Mouse (Mus musculus) liver, adult 2 months (tissue): ENCODE measurements around the gene Atp5h. TPM values are rescaled to one million over a fixed set of nuclear protein-coding genes. Genes with fewer than 3 reads are reported as not detected.
A peak's percentile ranks its signal among the peaks of the same experiment; 100 is the strongest.

ENCODE experiments used
- DNase-seq: peaks from one replicate; pipeline ENCODE4 v3.0.0-alpha.2; 2011; ENCODE audit warnings: low read depth, low spot score; ENCODE audit errors: extremely low read depth
- H3K27ac ChIP-seq: fragments of 200-500 bp; replicated peaks from 2 replicates; pipeline ENCODE4 v1.5.1; 2012; ENCODE audit warnings: low read depth, mild to moderate bottlenecking, control low read depth, inconsistent platforms, low read length; ENCODE audit not compliant: insufficient read depth
- H3K27me3 ChIP-seq: fragments of 200-500 bp; 2 replicates; pipeline ENCODE4 v1.6.1; 2012; ENCODE audit warnings: mild to moderate bottlenecking, moderate library complexity, low read length, inconsistent platforms; ENCODE audit not compliant: control insufficient read depth, insufficient read depth
- H3K36me3 ChIP-seq: fragments of 200-500 bp; 2 replicates; pipeline ENCODE4 v1.6.1; 2012; ENCODE audit warnings: low read length, inconsistent platforms; ENCODE audit not compliant: control insufficient read depth, insufficient read depth
- H3K4me1 ChIP-seq: fragments of 200-500 bp; 2 replicates; pipeline ENCODE4 v1.6.1; 2011; ENCODE audit warnings: low read length; ENCODE audit not compliant: control insufficient read depth, insufficient read depth
- H3K4me3 ChIP-seq: fragments of 200-500 bp; 2 replicates; pipeline ENCODE4 v1.5.1; 2011; ENCODE audit warnings: low read depth, mild to moderate bottlenecking, control low read depth, low read length, moderate library complexity; ENCODE audit not compliant: insufficient read depth
- H3K79me2 ChIP-seq: fragments of 200-500 bp; 2 replicates; pipeline ENCODE4 v1.6.1; 2012; ENCODE audit warnings: inconsistent platforms, mild to moderate bottlenecking, low read length, moderate library complexity; ENCODE audit not compliant: control insufficient read depth, insufficient read depth
- H3K9ac ChIP-seq: fragments of 200-500 bp; 2 replicates; pipeline ENCODE4 v1.6.1; 2012; ENCODE audit warnings: low read depth, mild to moderate bottlenecking, control low read depth, inconsistent platforms, low read length
- CTCF ChIP-seq: fragments of 200-500 bp; IDR thresholded peaks from 2 replicates; pipeline ENCODE4 v1.5.1; 2011; ENCODE audit warnings: low read depth, low read length, control low read depth
- POLR2A ChIP-seq: fragments of 200-500 bp; IDR thresholded peaks from 2 replicates; pipeline ENCODE4 v1.6.1; 2011; ENCODE audit warnings: low read length, control low read depth; ENCODE audit not compliant: insufficient read depth; ENCODE audit errors: extremely low read depth
- WGBS: fragments of 180-500 bp; shearing (Covaris S2); methylation state at CpG from one replicate; pipeline ENCODE4 v1.1.7; 2018; 5-methylcytosine and 5-hydroxymethylcytosine counted together
- polyA plus RNA-seq: library from polyadenylated mRNA; depleted of rRNA; stranded (reverse); fragments of >200 nt; gene quantifications from 2 replicates; pipeline ENCODE4 v1.2.3, GENCODE M21; 2012
- total RNA-seq: library from RNA; depleted of rRNA; stranded (reverse); fragments of >200 nt; gene quantifications from 2 replicates; pipeline ENCODE4 v1.2.3, GENCODE M21; 2014

Atp5h gene
- total and polyA plus RNA-seq, 2 experiments, result 103 to 648 TPM

DNA sequence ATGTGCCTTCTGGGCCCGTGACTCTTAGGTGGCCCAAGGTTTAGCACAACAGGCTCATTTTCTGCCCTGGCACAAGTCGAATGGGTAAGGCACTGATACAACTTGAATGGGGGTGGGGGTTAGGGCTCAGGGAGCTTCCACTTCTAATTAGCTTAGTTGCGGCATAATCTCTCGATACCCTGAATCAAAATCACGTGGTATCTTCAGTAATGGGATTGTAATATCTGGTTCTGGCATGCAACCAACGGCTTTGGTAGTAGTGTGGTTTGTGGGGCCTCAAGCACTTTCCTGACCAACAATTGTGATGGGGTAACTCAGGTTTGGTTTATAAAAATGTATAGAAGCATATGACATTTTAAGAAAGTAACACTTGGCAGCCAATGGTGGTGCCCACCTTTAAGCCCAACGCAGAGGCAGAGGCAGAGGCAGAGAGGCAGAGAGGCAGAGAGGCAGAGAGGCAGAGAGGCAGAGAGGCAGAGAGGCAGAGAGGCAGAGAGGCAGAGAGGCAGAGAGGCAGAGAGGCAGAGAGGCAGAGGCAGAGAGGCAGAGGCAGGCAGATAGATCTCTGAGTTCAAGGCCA lies 32.6 kb upstream of the Atp5h start:
- TF ChIP-seq CTCF (no peak), POLR2A (no peak)
- no peak for DNase-seq
- WGBS, result 89% methylated on average over 7 of the region's 7 CpGs
- Histone ChIP-seq H3K79me2 (no peaks in the 10 kb centered on the region), H3K4me1 (peaks cover 22% of the 10 kb centered on the region), H3K27me3 (no peaks in the 10 kb centered on the region), H3K36me3 (no peaks in the 10 kb centered on the region), H3K27ac (no peak overlapping the region), H3K4me3 (no peak overlapping the region), H3K9ac (no peak overlapping the region)

DNA sequence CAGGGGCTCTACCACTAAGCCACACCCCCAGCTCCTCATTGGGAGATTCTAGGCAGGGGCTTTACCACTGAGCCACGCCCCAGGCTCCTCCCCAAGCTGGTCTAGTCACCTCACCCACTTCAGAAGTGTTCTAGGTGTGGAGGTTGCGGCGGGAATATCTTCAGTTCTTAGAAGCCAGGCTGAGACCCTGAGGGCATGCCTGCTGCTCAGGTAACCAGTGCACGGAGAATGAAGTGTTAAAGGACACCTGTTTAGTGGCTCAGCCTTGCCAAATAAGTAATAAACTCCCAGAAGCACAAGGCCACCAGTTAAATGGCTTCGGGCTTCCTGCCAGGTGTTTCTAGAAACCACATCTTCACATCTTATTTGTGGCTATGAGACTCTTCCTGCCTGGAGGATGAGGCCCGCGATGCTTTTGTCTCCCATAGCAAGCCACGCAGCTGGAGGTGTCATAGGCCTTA lies 32.0 kb upstream of the Atp5h start:
- H3K27ac ChIP-seq, result no peak overlapping the region
- TF ChIP-seq CTCF (no peak), POLR2A (no peak)
- H3K27me3 ChIP-seq, result no peaks in the 10 kb centered on the region
- H3K9ac ChIP-seq, result no peak overlapping the region
- WGBS, result 89% methylated on average over 8 of the region's 8 CpGs
- H3K36me3 ChIP-seq, result no peaks in the 10 kb centered on the region
- H3K79me2 ChIP-seq, result no peaks in the 10 kb centered on the region
- no peak overlapping the region for H3K4me3 ChIP-seq
- DNase-seq, result no peak
- H3K4me1 ChIP-seq, result peaks cover 24% of the 10 kb centered on the region

DNA sequence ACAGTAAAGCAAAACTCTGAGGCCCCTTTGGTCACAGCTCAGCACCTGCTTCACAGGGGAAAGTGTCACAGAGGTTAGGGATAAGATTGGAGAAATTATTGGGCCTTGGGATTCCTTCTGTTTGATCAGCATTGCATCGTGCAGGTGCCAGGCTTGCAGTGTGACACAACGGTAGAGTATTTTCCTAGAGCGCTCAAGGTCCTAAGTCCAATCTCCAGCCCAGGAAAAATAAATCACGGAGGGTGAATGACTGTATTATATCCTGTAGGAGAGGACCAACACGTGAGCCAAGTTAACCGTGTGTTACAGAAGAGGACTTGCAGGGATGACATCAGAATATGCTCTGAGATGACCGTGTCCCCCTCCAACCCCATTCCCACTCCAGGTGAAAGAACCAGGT lies 30.4 kb upstream of the Atp5h start:
- DNase-seq, result peak; percentile 95
- 23% methylated on average over 7 of the region's 7 CpGs for WGBS
- TF ChIP-seq POLR2A (no peak), CTCF (no peak)
- Histone ChIP-seq H3K9ac (no peak overlapping the region), H3K4me3 (no peak overlapping the region), H3K27me3 (no peaks in the 10 kb centered on the region), H3K36me3 (no peaks in the 10 kb centered on the region), H3K27ac (peak overlapping the region; percentile 71), H3K79me2 (no peaks in the 10 kb centered on the region), H3K4me1 (peaks cover 30% of the 10 kb centered on the region)

DNA sequence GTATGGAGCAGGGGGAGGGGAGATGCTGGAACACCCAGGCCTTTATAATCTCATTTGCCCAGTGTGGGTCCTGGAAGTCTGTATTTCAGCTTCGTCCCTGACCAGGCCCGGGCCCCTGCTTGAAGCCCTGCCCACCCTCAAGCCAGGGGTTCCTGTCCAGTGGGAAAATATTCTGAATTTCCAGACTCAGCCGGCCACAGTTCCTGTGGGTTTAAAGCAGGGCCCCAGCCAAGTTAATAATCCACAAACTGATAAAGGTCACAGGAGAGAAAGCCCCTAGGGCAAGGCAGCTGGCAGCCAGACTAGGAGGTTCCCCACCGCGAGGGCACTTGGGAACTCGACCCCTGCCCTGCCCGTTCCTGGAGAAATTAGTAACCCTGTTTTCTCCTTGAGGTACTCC lies 29.2 kb upstream of the Atp5h start:
- H3K4me1 ChIP-seq, result peaks cover 30% of the 10 kb centered on the region
- DNase-seq, result peak; percentile 55
- no peaks in the 10 kb centered on the region for H3K79me2 ChIP-seq
- H3K27ac ChIP-seq, result peak overlapping the region; percentile 71
- WGBS, result 24% methylated on average over 7 of the region's 7 CpGs
- H3K36me3 ChIP-seq, result no peaks in the 10 kb centered on the region
- TF ChIP-seq POLR2A (no peak), CTCF (no peak)
- H3K27me3 ChIP-seq, result no peaks in the 10 kb centered on the region
- no peak overlapping the region for H3K9ac ChIP-seq
- H3K4me3 ChIP-seq, result no peak overlapping the region

DNA sequence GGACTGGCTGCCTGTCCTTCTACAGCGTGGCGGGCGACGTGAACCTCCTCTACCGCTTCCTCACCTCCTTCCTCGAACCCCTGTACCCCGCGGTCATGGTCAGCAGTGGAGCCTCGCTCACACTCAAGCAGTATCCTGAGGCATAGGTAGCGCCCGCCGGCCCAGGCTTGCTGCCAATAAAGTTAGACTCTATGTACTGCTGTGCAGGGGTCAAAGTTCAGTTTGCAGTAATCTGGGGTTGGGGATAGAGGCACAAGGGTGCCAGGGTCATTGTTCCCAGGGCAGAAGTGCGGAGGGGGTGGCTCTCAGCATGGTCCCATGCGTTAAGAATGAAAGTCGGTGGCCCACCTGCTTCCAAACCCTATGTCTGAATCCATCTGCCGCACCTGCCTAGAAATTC lies 28.3 kb upstream of the Atp5h start:
- Histone ChIP-seq H3K9ac (peak overlapping the region; percentile 78), H3K27me3 (no peaks in the 10 kb centered on the region), H3K27ac (peak overlapping the region; percentile 84), H3K79me2 (no peaks in the 10 kb centered on the region), H3K4me3 (peak overlapping the region; percentile 62), H3K4me1 (peaks cover 30% of the 10 kb centered on the region), H3K36me3 (no peaks in the 10 kb centered on the region)
- TF ChIP-seq CTCF, result no peak
- TF ChIP-seq POLR2A, result no peak
- 23% methylated on average over 16 of the region's 16 CpGs for WGBS
- peak; percentile 89 for DNase-seq

DNA sequence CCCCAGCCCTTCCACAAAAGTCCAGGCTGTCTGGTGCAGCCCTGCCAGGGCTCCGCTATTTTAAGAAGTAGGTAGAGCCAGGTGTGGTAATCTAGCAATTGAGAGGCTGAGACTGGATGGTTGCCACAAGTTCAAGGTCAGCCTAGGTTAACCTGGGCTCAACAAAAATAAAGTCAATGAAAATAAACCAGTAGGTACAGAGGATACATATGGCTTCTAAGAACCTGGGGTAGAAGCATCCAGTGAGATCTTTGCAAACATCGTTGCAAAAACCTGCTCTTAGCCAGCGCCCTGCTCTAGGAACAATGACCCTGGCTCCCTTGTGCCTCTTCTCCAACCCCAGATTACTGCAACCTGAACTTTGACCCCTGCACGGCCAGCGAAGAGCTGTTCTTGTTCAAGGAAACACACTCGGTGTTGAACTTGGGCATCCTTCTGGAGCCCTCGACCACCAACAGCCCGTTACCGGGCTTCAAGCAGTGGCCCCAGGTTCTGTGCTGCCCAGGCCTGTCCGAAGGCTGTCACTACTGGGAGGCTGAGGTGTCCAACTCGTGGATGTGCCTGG lies 27.6 kb upstream of the Atp5h start:
- Histone ChIP-seq H3K27ac (peak overlapping the region; percentile 84), H3K36me3 (no peaks in the 10 kb centered on the region), H3K4me1 (peaks cover 30% of the 10 kb centered on the region), H3K79me2 (no peaks in the 10 kb centered on the region), H3K4me3 (peak overlapping the region; percentile 62), H3K9ac (peak overlapping the region; percentile 78), H3K27me3 (no peaks in the 10 kb centered on the region)
- 14% methylated on average over 11 of the region's 11 CpGs for WGBS
- TF ChIP-seq CTCF, result no peak
- DNase-seq, result peak; percentile 94
